Mouse (Mus musculus): ENCODE data around the gene App. TPM values are rescaled to one million over a fixed set of nuclear protein-coding genes. Genes with fewer than 3 reads are reported as not detected.
A peak's percentile ranks its signal among the peaks of the same experiment; 100 is the strongest.

The App gene
- polyA plus RNA-seq, 1 experiment from 2014 or later, result 416 TPM

DNA sequence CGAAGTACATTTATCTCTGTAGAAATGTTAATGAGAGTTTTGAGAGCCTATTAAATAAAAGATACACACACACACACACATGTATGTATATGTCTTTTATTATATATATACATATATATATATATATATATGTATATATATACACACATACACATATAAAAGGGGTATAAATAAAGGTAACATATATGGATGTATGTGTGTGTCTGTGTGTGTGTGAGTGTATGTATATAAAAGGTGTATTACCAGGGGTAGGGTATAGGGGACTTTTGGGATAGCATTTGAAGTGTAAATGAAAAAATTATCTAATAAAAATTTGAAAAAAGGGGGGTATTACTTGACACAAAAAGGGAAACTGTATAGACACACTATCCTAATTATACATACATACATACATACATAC lies 217.7 kb downstream of the App start:
- Histone ChIP-seq H3K36me3 (replicated peaks) (peaks cover 18% of the 10 kb centered on the region), H3K4me3 (no peak overlapping the region), H3K9ac (no peak overlapping the region), H3K4me2 (no peak overlapping the region), H3K27me3 (replicated peaks) (no peaks in the 10 kb centered on the region), H3K27ac (no peak overlapping the region; the same call in 1 of the 2 replicates), H3K9me3 (no peaks in the 10 kb centered on the region), H3K4me1 (peaks cover 12% of the 10 kb centered on the region; the same call in 1 of the 2 replicates)
- peak; percentile 54 for ATAC-seq (replicated peaks)
- 37% methylated on average over 1 of the region's 1 CpGs for WGBS

DNA sequence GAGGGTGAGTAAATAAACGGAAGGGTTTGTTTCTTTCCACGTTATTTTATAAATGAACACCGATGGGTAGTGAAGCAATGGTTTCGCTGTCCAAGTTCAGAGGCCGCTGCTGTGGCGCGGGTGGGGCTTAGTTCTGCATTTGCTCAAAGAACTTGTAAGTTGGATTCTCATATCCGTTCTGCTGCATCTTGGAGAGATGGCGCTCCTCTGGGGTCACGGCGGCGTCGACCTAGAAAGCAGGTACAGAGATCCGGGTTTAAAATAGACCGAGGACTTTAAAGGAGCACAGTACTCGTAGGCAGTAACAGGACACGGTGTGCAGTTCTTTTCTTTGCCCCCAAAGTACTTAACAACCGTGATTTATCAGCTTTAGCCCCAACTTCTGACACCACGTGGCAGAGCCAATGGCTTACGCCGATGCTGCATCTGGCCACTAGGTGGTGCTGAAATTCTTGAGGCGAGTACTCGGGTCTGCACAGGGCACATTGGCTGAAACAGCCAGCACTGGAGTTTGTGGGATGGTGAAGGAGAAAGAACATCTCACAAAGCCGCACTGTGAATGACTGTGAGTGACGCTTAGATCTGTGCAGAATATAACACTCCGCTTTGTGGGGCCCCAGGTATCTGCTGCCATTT lies 218.2 kb downstream of the App start:
- peaks cover 14% of the 10 kb centered on the region for H3K36me3 ChIP-seq (replicated peaks)
- ATAC-seq (replicated peaks), result peak; percentile 91
- peaks cover 12% of the 10 kb centered on the region; the same call in 1 of the 2 replicates for H3K4me1 ChIP-seq
- H3K9me3 ChIP-seq, result no peaks in the 10 kb centered on the region
- WGBS, result 28% methylated on average over 26 of the region's 26 CpGs
- no peak overlapping the region for H3K27ac ChIP-seq
- no peak overlapping the region for H3K4me2 ChIP-seq
- no peaks in the 10 kb centered on the region for H3K27me3 ChIP-seq (replicated peaks)
- H3K4me3 ChIP-seq, result no peak overlapping the region
- H3K9ac ChIP-seq, result no peak overlapping the region

DNA sequence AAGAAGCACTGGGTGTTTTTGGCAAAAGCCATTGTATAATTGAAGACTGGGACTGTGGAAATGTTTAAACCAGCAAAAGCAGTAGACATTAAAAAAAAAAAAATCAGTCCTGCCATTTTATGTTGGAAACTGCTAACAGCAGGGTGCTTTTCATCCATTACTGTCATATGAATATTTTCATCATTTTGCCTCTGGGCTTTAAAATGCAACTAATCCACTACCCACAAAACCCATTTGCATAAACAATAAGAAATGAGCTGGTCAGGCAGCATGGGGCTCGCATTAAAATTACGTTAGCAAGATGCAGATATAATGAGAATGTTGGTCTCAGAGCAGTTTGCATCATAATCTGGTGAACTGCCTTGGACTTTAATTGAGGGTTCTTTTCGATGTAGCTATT lies 242.5 kb downstream of the App start:
- no peak overlapping the region for H3K9ac ChIP-seq
- WGBS, result 40% methylated on average over 3 of the region's 3 CpGs
- H3K4me2 ChIP-seq, result no peak overlapping the region
- ATAC-seq (replicated peaks), result no peak
- no peaks in the 10 kb centered on the region for H3K9me3 ChIP-seq
- H3K4me1 ChIP-seq, result 0 out of 2 replicates have a peak, but pooled peaks cover 2% of the 10 kb centered on the region
- no peak overlapping the region for H3K4me3 ChIP-seq
- H3K36me3 ChIP-seq (replicated peaks), result no peaks in the 10 kb centered on the region
- H3K27me3 ChIP-seq (replicated peaks), result no peaks in the 10 kb centered on the region
- no peak overlapping the region for H3K27ac ChIP-seq

- Histone ChIP-seq H3K9ac (no peak overlapping the region), H3K4me2 (no peak overlapping the region), H3K4me1 (0 out of 2 replicates have a peak, but pooled peaks cover 2% of the 10 kb centered on the region), H3K27ac (no peak overlapping the region), H3K36me3 (replicated peaks) (no peaks in the 10 kb centered on the region), H3K27me3 (replicated peaks) (no peaks in the 10 kb centered on the region), H3K4me3 (no peak overlapping the region), H3K9me3 (no peaks in the 10 kb centered on the region)
- WGBS, result 100% methylated on average over 1 of the region's 1 CpGs
- no peak for ATAC-seq (replicated peaks)
Measured at GRCm38 (mm10) chr16:84927827-84928226, 245.7 kb downstream of the App start.

- Histone ChIP-seq H3K9me3 (no peaks in the 10 kb centered on the region), H3K27ac (no peak overlapping the region), H3K4me1 (peaks cover 10% of the 10 kb centered on the region; the same call in 1 of the 2 replicates), H3K9ac (no peak overlapping the region), H3K27me3 (replicated peaks) (no peaks in the 10 kb centered on the region), H3K36me3 (replicated peaks) (no peaks in the 10 kb centered on the region), H3K4me2 (no peak overlapping the region), H3K4me3 (no peak overlapping the region)
- 52% methylated on average over 5 of the region's 5 CpGs for WGBS
- no peak for ATAC-seq (replicated peaks)
Measured at GRCm38 (mm10) chr16:84919649-84920308, 253.8 kb downstream of the App start.

GRCm38 (mm10) chr16:84919087-84919486 lies 254.5 kb downstream of the App start:
- Histone ChIP-seq H3K4me2 (no peak overlapping the region), H3K27me3 (replicated peaks) (no peaks in the 10 kb centered on the region), H3K36me3 (replicated peaks) (no peaks in the 10 kb centered on the region), H3K4me1 (peaks cover 10% of the 10 kb centered on the region; the same call in 1 of the 2 replicates), H3K27ac (no peak overlapping the region), H3K4me3 (no peak overlapping the region), H3K9ac (no peak overlapping the region), H3K9me3 (no peaks in the 10 kb centered on the region)
- no peak for ATAC-seq (replicated peaks)
- 65% methylated on average over 3 of the region's 3 CpGs for WGBS

DNA sequence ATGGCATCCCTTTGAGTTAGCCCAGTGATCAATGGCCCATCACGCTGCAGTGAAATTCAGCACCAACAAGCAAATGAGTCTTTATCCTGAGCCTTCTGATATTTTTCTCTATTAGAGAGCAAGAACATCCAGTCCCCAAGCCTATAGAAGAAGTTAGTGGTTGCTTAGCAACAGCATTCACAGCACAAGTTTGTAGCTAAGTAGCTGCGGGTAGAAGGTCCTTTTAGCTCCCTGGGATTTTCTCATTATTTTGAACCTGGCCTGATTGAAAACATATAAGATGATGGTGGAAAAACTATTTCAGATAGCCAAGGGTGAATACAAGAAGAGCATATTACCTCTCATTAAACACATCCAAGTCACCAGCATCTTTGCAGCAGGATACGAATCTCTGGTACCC lies 256.8 kb downstream of the App start:
- H3K4me1 ChIP-seq, result peaks cover 10% of the 10 kb centered on the region; the same call in 1 of the 2 replicates
- H3K9me3 ChIP-seq, result no peaks in the 10 kb centered on the region
- H3K27me3 ChIP-seq (replicated peaks), result no peaks in the 10 kb centered on the region
- H3K4me3 ChIP-seq, result no peak overlapping the region
- ATAC-seq (replicated peaks), result peak; percentile 91
- 33% methylated on average over 3 of the region's 3 CpGs for whole genome bisulfite sequencing
- no peak overlapping the region for H3K9ac ChIP-seq
- no peak overlapping the region for H3K27ac ChIP-seq
- peak overlapping the region; percentile 27 for H3K4me2 ChIP-seq
- no peaks in the 10 kb centered on the region for H3K36me3 ChIP-seq (replicated peaks)

- ATAC-seq (replicated peaks), result peak; percentile 73
- Histone ChIP-seq H3K27me3 (replicated peaks) (no peaks in the 10 kb centered on the region), H3K4me2 (no peak overlapping the region)
Measured at GRCm38 (mm10) chr16:84911477-84912165, 261.9 kb downstream of the App start.

DNA sequence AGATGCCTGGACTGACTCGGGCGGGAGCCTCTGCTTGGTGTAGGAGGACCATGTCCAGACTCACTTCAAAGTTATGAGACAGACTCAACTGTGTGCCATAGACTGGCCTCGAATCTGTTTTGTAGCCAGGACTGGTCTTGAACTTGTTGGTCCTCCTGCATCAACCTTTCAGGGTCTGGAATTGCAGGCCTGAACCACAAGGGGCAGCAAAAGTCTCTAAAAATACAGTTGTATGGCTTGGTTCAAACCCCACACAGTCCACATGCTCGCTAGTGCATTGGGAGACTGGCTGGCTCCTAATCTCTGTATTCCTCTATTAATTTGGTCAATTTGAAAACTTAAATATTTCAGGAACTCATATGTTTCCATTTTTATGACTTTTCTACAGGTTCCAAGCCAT lies 270.6 kb downstream of the App start:
- Histone ChIP-seq H3K4me1 (no peaks in the 10 kb centered on the region), H3K9me3 (no peaks in the 10 kb centered on the region), H3K27me3 (replicated peaks) (no peaks in the 10 kb centered on the region), H3K4me2 (no peak overlapping the region), H3K36me3 (replicated peaks) (no peaks in the 10 kb centered on the region), H3K4me3 (no peak overlapping the region), H3K27ac (no peak overlapping the region), H3K9ac (no peak overlapping the region)
- ATAC-seq (replicated peaks), result no peak
- WGBS, result 90% methylated on average over 4 of the region's 4 CpGs

More at GRCm38 (mm10) chr16:84911477-84912165, 261.9 kb downstream of the App start:
- H3K27ac ChIP-seq, result no peak overlapping the region
- no peaks in the 10 kb centered on the region for H3K9me3 ChIP-seq
- no peak overlapping the region for H3K4me3 ChIP-seq
- peaks cover 3% of the 10 kb centered on the region; the same call in 1 of the 2 replicates for H3K4me1 ChIP-seq
- WGBS, result 75% methylated on average over 8 of the region's 8 CpGs
- H3K36me3 ChIP-seq (replicated peaks), result no peaks in the 10 kb centered on the region
- no peak overlapping the region for H3K9ac ChIP-seq

All from midbrain, embryonic 15.5 days (tissue).